Mouse (Mus musculus): ENCODE results near the gene Foxp1.

DNA sequence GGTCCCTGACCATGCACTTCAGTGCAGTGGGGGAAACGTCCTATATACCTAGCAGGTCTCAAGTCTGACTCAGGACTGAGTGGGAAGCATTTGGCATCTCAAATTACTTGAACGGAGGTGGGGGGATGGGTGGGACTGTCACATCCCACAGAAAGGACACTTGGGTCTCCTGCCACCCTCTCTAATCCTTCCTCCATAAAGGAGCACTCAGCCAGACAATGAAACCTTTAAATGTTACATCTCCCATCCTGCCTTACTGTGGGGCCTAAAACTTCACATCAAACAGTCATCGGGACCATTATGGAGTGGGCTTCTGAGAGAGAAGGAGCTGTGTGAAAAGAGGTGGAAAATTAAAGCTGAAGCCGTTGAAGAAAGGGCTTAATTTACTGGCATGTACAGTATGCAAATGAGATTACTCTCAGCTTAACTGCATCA, 321.2 kb downstream of the Foxp1 start:
- TF ChIP-seq CTCF (IDR thresholded peaks at IDR 0.05; ENCODE audit: extremely low read depth, insufficient read depth, insufficient read length, insufficient replicate concordance) (no peak), POLR2A (IDR thresholded peaks at IDR 0.05; ENCODE audit: low read depth, low read length) (no peak)
